Mouse (Mus musculus): Measurements from ENCODE around the gene Nell2. TPM values are rescaled to one million over a fixed set of nuclear protein-coding genes. Genes with fewer than 3 reads are reported as not detected.

The Nell2 gene
- polyA plus RNA-seq, 1 experiment from 2014 or later, result 67.0 TPM

DNA sequence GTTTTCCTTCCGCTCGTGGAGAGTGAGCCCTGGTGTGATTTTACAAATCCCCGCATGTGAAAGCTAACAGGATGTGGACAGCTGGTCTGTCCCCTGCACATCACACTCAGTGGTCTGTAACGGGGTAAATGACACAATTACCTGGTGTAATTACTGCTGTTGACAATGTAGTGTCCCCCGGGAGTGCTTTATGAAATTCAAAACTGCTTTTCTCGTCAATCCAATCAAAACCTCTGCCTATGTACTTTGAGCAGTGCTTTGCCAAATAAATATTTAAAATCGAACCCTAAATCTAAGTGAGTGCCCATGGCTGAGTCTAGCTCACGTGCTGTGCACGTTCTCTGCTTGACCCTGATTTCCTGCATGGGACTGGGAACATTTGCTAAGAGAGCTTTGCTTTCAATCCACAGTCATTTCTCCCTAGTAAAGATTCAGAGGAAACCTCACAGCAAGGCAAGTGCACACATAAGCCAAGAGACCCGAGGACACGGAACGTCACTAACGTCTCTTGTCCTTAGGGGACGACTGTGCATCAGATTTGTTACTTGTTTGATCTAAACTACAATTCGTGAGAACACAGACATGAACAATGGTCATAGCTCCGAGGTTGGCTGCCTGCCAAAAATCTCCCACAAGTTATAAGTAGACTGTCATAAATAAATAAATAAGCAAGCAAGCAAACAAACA is 214.1 kb downstream of the Nell2 start:
- H3K36me3 ChIP-seq (ENCODE audit: control insufficient read depth, insufficient read depth, low read length), result no peaks in the 10 kb centered on the region
- H3K4me1 ChIP-seq (replicated peaks; ENCODE audit: control insufficient read depth, insufficient read depth, low read length), result no peaks in the 10 kb centered on the region
- WGBS, result 72% methylated on average over 16 of the region's 16 CpGs
- no peaks in the 10 kb centered on the region for H3K27me3 ChIP-seq (ENCODE audit: control insufficient read depth, insufficient read depth, low read length)
- H3K4me2 ChIP-seq (ENCODE audit: low read depth, low read length, severe bottlenecking), result no peak overlapping the region
- H3K4me3 ChIP-seq (ENCODE audit: low read depth, low read length), result no peak overlapping the region
- H3K9ac ChIP-seq (ENCODE audit: low read length), result no peak overlapping the region
- ATAC-seq (replicated peaks; ENCODE audit: low FRiP score) (no peak), DNase-seq (ENCODE audit: low spot score) (no peak)
- no peak overlapping the region for H3K27ac ChIP-seq (ENCODE audit: low read depth, low read length)
- H3K9me3 ChIP-seq (ENCODE audit: control insufficient read depth, low read length), result no peaks in the 10 kb centered on the region

DNA sequence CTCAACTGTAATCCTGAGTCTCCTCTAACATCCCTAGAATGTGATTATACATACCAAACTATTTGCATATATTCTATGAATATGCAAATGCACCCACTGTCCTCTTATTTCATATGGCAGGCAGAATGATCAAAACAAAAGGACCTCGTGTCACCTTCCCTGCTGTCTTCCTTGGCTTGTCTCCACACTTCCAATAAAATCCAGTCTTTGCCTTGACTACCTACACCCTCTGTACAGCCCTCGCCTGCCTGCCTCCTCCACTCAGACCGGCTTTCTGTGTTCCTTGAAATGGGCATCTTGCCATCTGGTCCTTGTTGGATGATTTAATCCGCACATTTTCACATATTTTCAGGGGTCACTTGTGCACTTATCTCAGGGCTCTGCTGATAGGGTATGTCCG is 215.1 kb downstream of the Nell2 start:
- Histone ChIP-seq H3K4me3 (ENCODE audit: low read depth, low read length) (no peak overlapping the region), H3K9ac (ENCODE audit: low read length) (no peak overlapping the region), H3K4me2 (ENCODE audit: low read depth, low read length, severe bottlenecking) (no peak overlapping the region), H3K9me3 (ENCODE audit: control insufficient read depth, low read length) (no peaks in the 10 kb centered on the region), H3K27me3 (ENCODE audit: control insufficient read depth, insufficient read depth, low read length) (no peaks in the 10 kb centered on the region), H3K27ac (ENCODE audit: low read depth, low read length) (no peak overlapping the region), H3K36me3 (ENCODE audit: control insufficient read depth, insufficient read depth, low read length) (no peaks in the 10 kb centered on the region), H3K4me1 (replicated peaks; ENCODE audit: control insufficient read depth, insufficient read depth, low read length) (no peaks in the 10 kb centered on the region)
- ATAC-seq (replicated peaks; ENCODE audit: low FRiP score), result no peak
- DNase-seq (ENCODE audit: low spot score), result no peak
- WGBS, result 83% methylated on average over 5 of the region's 5 CpGs

GRCm38 (mm10) chr15:95304102-95304501 is 224.3 kb downstream of the Nell2 start:
- DNase-seq (ENCODE audit: low spot score) (no peak), ATAC-seq (replicated peaks; ENCODE audit: low FRiP score) (no peak)
- Histone ChIP-seq H3K4me1 (replicated peaks; ENCODE audit: control insufficient read depth, insufficient read depth, low read length) (no peaks in the 10 kb centered on the region), H3K27me3 (ENCODE audit: control insufficient read depth, insufficient read depth, low read length) (no peaks in the 10 kb centered on the region), H3K36me3 (ENCODE audit: control insufficient read depth, insufficient read depth, low read length) (no peaks in the 10 kb centered on the region), H3K4me3 (ENCODE audit: low read depth, low read length) (no peak overlapping the region), H3K9ac (ENCODE audit: low read length) (no peak overlapping the region), H3K9me3 (ENCODE audit: control insufficient read depth, low read length) (no peaks in the 10 kb centered on the region), H3K4me2 (ENCODE audit: low read depth, low read length, severe bottlenecking) (no peak overlapping the region), H3K27ac (ENCODE audit: low read depth, low read length) (no peak overlapping the region)
- 83% methylated on average over 8 of the region's 8 CpGs for WGBS

- no peaks in the 10 kb centered on the region for H3K9me3 ChIP-seq (ENCODE audit: control insufficient read depth, low read length)
- no peak for ATAC-seq (replicated peaks; ENCODE audit: low FRiP score)
- WGBS, result 97% methylated on average over 10 of the region's 10 CpGs
- H3K36me3 ChIP-seq (ENCODE audit: control insufficient read depth, insufficient read depth, low read length), result no peaks in the 10 kb centered on the region
- H3K4me3 ChIP-seq (ENCODE audit: low read depth, low read length), result no peak overlapping the region
- no peaks in the 10 kb centered on the region for H3K27me3 ChIP-seq (ENCODE audit: control insufficient read depth, insufficient read depth, low read length)
- DNase-seq (ENCODE audit: low spot score), result no peak
- no peak overlapping the region for H3K27ac ChIP-seq (ENCODE audit: low read depth, low read length)
- H3K4me1 ChIP-seq (replicated peaks; ENCODE audit: control insufficient read depth, insufficient read depth, low read length), result no peaks in the 10 kb centered on the region
- H3K9ac ChIP-seq (ENCODE audit: low read length), result no peak overlapping the region
- no peak overlapping the region for H3K4me2 ChIP-seq (ENCODE audit: low read depth, low read length, severe bottlenecking)
These were observed 231.8 kb downstream of the Nell2 start for GRCm38 (mm10) chr15:95296561-95296960.

DNA sequence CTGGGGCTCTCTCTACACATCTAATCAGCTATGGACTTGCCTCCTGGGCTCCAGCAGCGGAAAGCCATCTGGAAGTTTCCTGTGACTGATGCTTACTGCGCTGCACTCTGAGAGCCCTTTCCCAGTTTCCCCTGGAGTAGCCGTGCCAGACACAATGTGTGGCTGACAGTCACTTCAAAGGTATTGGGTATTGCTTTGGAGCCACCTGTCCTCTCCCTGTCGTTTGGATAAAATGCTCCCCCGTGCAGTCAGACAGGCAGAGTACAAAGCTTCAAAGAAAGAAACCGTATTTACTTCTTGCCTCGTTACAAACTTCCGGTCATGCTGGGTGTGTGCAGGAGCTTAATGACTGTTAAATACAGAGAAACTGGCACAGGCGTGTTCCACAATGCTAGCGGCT is 239.3 kb downstream of the Nell2 start:
- ATAC-seq (replicated peaks; ENCODE audit: low FRiP score) (0 out of 2 replicates have a peak, but pooled peaks have one; percentile 27), DNase-seq (ENCODE audit: low spot score) (no peak)
- Histone ChIP-seq H3K4me3 (ENCODE audit: low read depth, low read length) (no peak overlapping the region), H3K4me1 (replicated peaks; ENCODE audit: control insufficient read depth, insufficient read depth, low read length) (peaks cover 4% of the 10 kb centered on the region; the same call in 1 of the 2 replicates), H3K9me3 (ENCODE audit: control insufficient read depth, low read length) (no peaks in the 10 kb centered on the region), H3K4me2 (ENCODE audit: low read depth, low read length, severe bottlenecking) (no peak overlapping the region), H3K27ac (ENCODE audit: low read depth, low read length) (no peak overlapping the region), H3K36me3 (ENCODE audit: control insufficient read depth, insufficient read depth, low read length) (no peaks in the 10 kb centered on the region), H3K9ac (ENCODE audit: low read length) (no peak overlapping the region), H3K27me3 (ENCODE audit: control insufficient read depth, insufficient read depth, low read length) (no peaks in the 10 kb centered on the region)
- WGBS, result 45% methylated on average over 10 of the region's 10 CpGs

DNA sequence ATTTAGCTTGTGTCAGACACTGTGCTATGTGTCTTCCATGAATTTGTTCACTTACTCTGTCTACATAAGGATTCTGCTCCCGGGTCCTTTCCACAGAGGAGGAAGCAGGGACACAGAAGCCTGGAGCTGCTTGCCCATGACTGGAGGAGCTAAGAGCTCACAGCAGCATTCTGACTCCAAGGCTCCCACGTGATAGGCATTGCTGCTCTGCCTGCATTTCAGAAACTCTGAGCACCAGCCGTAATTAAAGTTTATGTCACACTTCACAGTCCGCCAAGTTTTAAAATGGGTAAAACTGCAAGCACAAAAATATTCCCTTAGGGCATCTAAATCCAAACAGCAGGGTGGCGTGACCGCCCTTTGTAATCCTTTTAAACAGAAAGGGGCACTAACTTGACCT is 243.2 kb downstream of the Nell2 start:
- Histone ChIP-seq H3K9me3 (ENCODE audit: control insufficient read depth, low read length) (no peaks in the 10 kb centered on the region), H3K4me3 (ENCODE audit: low read depth, low read length) (no peak overlapping the region), H3K4me2 (ENCODE audit: low read depth, low read length, severe bottlenecking) (no peak overlapping the region), H3K4me1 (replicated peaks; ENCODE audit: control insufficient read depth, insufficient read depth, low read length) (peaks cover 4% of the 10 kb centered on the region; the same call in 1 of the 2 replicates), H3K36me3 (ENCODE audit: control insufficient read depth, insufficient read depth, low read length) (no peaks in the 10 kb centered on the region), H3K9ac (ENCODE audit: low read length) (no peak overlapping the region), H3K27ac (ENCODE audit: low read depth, low read length) (no peak overlapping the region), H3K27me3 (ENCODE audit: control insufficient read depth, insufficient read depth, low read length) (no peaks in the 10 kb centered on the region)
- WGBS, result 19% methylated on average over 6 of the region's 6 CpGs
- no peak for ATAC-seq (replicated peaks; ENCODE audit: low FRiP score)
- DNase-seq (ENCODE audit: low spot score), result no peak

DNA sequence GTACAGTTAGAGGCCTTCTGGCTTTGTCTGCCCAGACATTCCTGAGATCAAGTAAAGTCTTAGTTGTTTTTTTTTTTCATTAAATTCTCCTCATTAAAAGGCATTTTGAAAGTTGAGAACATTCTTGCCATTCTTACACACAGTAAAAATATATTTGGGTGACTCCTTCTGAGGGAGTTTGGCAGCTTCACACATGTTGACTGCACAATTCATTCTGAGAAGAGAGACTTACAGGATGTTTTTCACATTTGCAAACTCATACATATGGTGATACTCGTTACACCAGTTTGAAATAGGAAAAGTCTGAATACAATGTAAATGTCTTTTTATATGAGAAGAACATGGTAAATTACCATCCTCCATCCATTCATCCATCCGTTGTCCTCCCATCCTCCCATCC is 247.4 kb downstream of the Nell2 start:
- Histone ChIP-seq H3K27me3 (ENCODE audit: control insufficient read depth, insufficient read depth, low read length) (no peaks in the 10 kb centered on the region), H3K27ac (ENCODE audit: low read depth, low read length) (no peak overlapping the region), H3K9me3 (ENCODE audit: control insufficient read depth, low read length) (no peaks in the 10 kb centered on the region), H3K4me3 (ENCODE audit: low read depth, low read length) (no peak overlapping the region), H3K4me1 (replicated peaks; ENCODE audit: control insufficient read depth, insufficient read depth, low read length) (peaks cover 2% of the 10 kb centered on the region; the same call in 1 of the 2 replicates), H3K9ac (ENCODE audit: low read length) (no peak overlapping the region), H3K4me2 (ENCODE audit: low read depth, low read length, severe bottlenecking) (no peak overlapping the region), H3K36me3 (ENCODE audit: control insufficient read depth, insufficient read depth, low read length) (no peaks in the 10 kb centered on the region)
- DNase-seq (ENCODE audit: low spot score) (no peak), ATAC-seq (replicated peaks; ENCODE audit: low FRiP score) (no peak)
- 90% methylated on average over 2 of the region's 2 CpGs for WGBS

GRCm38 (mm10) chr15:95278001-95278400 is 250.4 kb downstream of the Nell2 start:
- no peak overlapping the region for H3K27ac ChIP-seq (ENCODE audit: low read depth, low read length)
- H3K4me2 ChIP-seq (ENCODE audit: low read depth, low read length, severe bottlenecking), result no peak overlapping the region
- no peaks in the 10 kb centered on the region for H3K9me3 ChIP-seq (ENCODE audit: control insufficient read depth, low read length)
- no peaks in the 10 kb centered on the region for H3K4me1 ChIP-seq (replicated peaks; ENCODE audit: control insufficient read depth, insufficient read depth, low read length)
- H3K9ac ChIP-seq (ENCODE audit: low read length), result no peak overlapping the region
- DNase-seq (ENCODE audit: low spot score), result no peak
- H3K4me3 ChIP-seq (ENCODE audit: low read depth, low read length), result no peak overlapping the region
- H3K27me3 ChIP-seq (ENCODE audit: control insufficient read depth, insufficient read depth, low read length), result no peaks in the 10 kb centered on the region
- WGBS, result 69% methylated on average over 4 of the region's 4 CpGs
- no peaks in the 10 kb centered on the region for H3K36me3 ChIP-seq (ENCODE audit: control insufficient read depth, insufficient read depth, low read length)
- ATAC-seq (replicated peaks; ENCODE audit: low FRiP score), result peak; percentile 51

DNA sequence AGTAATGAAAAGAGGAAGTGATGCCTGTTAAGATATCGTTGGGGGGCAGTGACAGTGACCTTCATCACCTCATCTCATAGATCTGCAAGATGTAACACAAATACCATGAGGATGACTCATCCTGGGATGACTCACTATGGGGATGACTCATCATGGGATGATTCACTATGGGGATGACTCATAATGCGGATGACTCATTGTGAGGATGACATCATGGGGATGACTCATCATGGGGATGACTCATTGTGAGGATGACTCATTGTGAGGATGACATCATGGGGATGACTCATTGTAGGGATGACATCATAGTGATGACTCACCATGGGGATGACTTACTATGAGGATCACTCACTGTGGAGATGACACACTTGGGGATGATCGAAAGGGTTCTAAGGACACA is 251.8 kb downstream of the Nell2 start:
- ATAC-seq (replicated peaks; ENCODE audit: low FRiP score) (no peak), DNase-seq (ENCODE audit: low spot score) (no peak)
- Histone ChIP-seq H3K9ac (ENCODE audit: low read length) (no peak overlapping the region), H3K4me2 (ENCODE audit: low read depth, low read length, severe bottlenecking) (no peak overlapping the region), H3K27me3 (ENCODE audit: control insufficient read depth, insufficient read depth, low read length) (no peaks in the 10 kb centered on the region), H3K4me3 (ENCODE audit: low read depth, low read length) (no peak overlapping the region), H3K36me3 (ENCODE audit: control insufficient read depth, insufficient read depth, low read length) (no peaks in the 10 kb centered on the region), H3K4me1 (replicated peaks; ENCODE audit: control insufficient read depth, insufficient read depth, low read length) (no peaks in the 10 kb centered on the region), H3K9me3 (ENCODE audit: control insufficient read depth, low read length) (no peaks in the 10 kb centered on the region), H3K27ac (ENCODE audit: low read depth, low read length) (no peak overlapping the region)
- WGBS, result 96% methylated on average over 3 of the region's 3 CpGs

Measured in forebrain, embryonic 11.5 days (tissue).